Mouse (Mus musculus): ENCODE results near the gene Pik3c2a. TPM values are rescaled to one million over a fixed set of nuclear protein-coding genes. Genes with fewer than 3 reads are reported as not detected.

The Pik3c2a gene
- 3.5 and 4.5 TPM in 2 replicates for polyA plus RNA-seq (2012; rRNA removed)

- peak; percentile 84 for DNase-seq (ENCODE audit: low read depth, low spot score)
- under 1% methylated on average over 72 of the region's 72 CpGs for WGBS
Observed at GRCm38 (mm10) chr7:116443004-116443696, at the start of gene Pik3c2a. Gene Pik3c2a (minus strand): TSS chr7:116443449.

- no peak for DNase-seq (ENCODE audit: low read depth, low spot score)
- 57% methylated on average over 4 of the region's 4 CpGs for WGBS
Observed at GRCm38 (mm10) chr7:116491113-116491512, 47.9 kb upstream of the Pik3c2a start.

- DNase-seq (ENCODE audit: low read depth, low spot score) = no peak
- 95% methylated on average over 1 of the region's 1 CpGs for WGBS
Observed at GRCm38 (mm10) chr7:116485062-116485601, 41.9 kb upstream of the Pik3c2a start.

- WGBS = 56% methylated on average over 5 of the region's 5 CpGs
- DNase-seq (ENCODE audit: low read depth, low spot score) = no peak
Observed at GRCm38 (mm10) chr7:116484213-116484612, 41.0 kb upstream of the Pik3c2a start.

- 83% methylated on average over 5 of the region's 5 CpGs for WGBS
- DNase-seq (ENCODE audit: low read depth, low spot score) = no peak
Observed at GRCm38 (mm10) chr7:116483782-116484181, 40.5 kb upstream of the Pik3c2a start.

GRCm38 (mm10) chr7:116483106-116483505, 39.9 kb upstream of the Pik3c2a start:
- DNase-seq (ENCODE audit: low read depth, low spot score) = no peak
- WGBS = 67% methylated on average over 1 of the region's 1 CpGs

- DNase-seq (ENCODE audit: low read depth, low spot score) = no peak
- 74% methylated on average over 5 of the region's 5 CpGs for WGBS
Observed at GRCm38 (mm10) chr7:116476264-116476663, 33.0 kb upstream of the Pik3c2a start.

- DNase-seq (ENCODE audit: low read depth, low spot score) = no peak
Observed at GRCm38 (mm10) chr7:116475836-116476235, 32.6 kb upstream of the Pik3c2a start.

GRCm38 (mm10) chr7:116462114-116462513, 18.9 kb upstream of the Pik3c2a start:
- WGBS = 55% methylated on average over 8 of the region's 8 CpGs
- no peak for DNase-seq (ENCODE audit: low read depth, low spot score)

- WGBS = 7% methylated on average over 3 of the region's 3 CpGs
- DNase-seq (ENCODE audit: low read depth, low spot score) = no peak
Observed at GRCm38 (mm10) chr7:116458985-116459441, 15.8 kb upstream of the Pik3c2a start.

- 52% methylated on average over 6 of the region's 6 CpGs for WGBS
- DNase-seq (ENCODE audit: low read depth, low spot score) = no peak
Observed at GRCm38 (mm10) chr7:116457391-116457790, 14.1 kb upstream of the Pik3c2a start.

GRCm38 (mm10) chr7:116456964-116457363, 13.7 kb upstream of the Pik3c2a start:
- WGBS = 11% methylated on average over 4 of the region's 4 CpGs
- DNase-seq (ENCODE audit: low read depth, low spot score) = peak; percentile 78

GRCm38 (mm10) chr7:116446645-116447044, 3.4 kb upstream of the Pik3c2a start:
- DNase-seq (ENCODE audit: low read depth, low spot score) = no peak
- WGBS = 79% methylated on average over 3 of the region's 3 CpGs

GRCm38 (mm10) chr7:116444326-116444809, 1.1 kb upstream of the Pik3c2a start:
- WGBS = 2% methylated on average over 2 of the region's 2 CpGs
- no peak for DNase-seq (ENCODE audit: low read depth, low spot score)

GRCm38 (mm10) chr7:116443697-116444325, 562 bp upstream of the Pik3c2a start:
- DNase-seq (ENCODE audit: low read depth, low spot score) = no peak
- WGBS = under 1% methylated on average over 38 of the region's 38 CpGs

GRCm38 (mm10) chr7:116442226-116442625, 1.0 kb downstream of the Pik3c2a start:
- DNase-seq (ENCODE audit: low read depth, low spot score) = no peak
- 7% methylated on average over 7 of the region's 7 CpGs for WGBS

- WGBS = 35% methylated on average over 1 of the region's 1 CpGs
Observed at GRCm38 (mm10) chr7:116441346-116441745, 1.9 kb downstream of the Pik3c2a start.

GRCm38 (mm10) chr7:116431661-116432060, 11.6 kb downstream of the Pik3c2a start:
- no peak for DNase-seq (ENCODE audit: low read depth, low spot score)
- 24% methylated on average over 3 of the region's 3 CpGs for WGBS

More at GRCm38 (mm10) chr7:116441346-116441745, 1.9 kb downstream of the Pik3c2a start:
- DNase-seq (ENCODE audit: low read depth, low spot score) = no peak

- 9% methylated on average over 2 of the region's 2 CpGs for WGBS
- no peak for DNase-seq (ENCODE audit: low read depth, low spot score)
Observed at GRCm38 (mm10) chr7:116430926-116431325, 12.3 kb downstream of the Pik3c2a start.

- no peak for DNase-seq (ENCODE audit: low read depth, low spot score)
Observed at GRCm38 (mm10) chr7:116427206-116427605, 16.0 kb downstream of the Pik3c2a start.

- WGBS = 37% methylated on average over 6 of the region's 6 CpGs
- no peak for DNase-seq (ENCODE audit: low read depth, low spot score)
Observed at GRCm38 (mm10) chr7:116425771-116426170, 17.5 kb downstream of the Pik3c2a start.
